Mouse (Mus musculus) c-Kit-positive CD71-positive TER-119-positive erythroid progenitor cells, embryonic 14.5 days (primary cell): ENCODE results near the gene Gm9758.
"Not testable (repeated sequence)": the region's sequence is repeated elsewhere in the genome, so short reads cannot be mapped to it uniquely, and the experiment has no call there.

ENCODE experiments used
- DNase-seq: peaks from one replicate; pipeline ENCODE4 v3.0.0-alpha.2; 2013; ENCODE audit warnings: low spot score

Gm9758 gene

GRCm38 (mm10) chr5:14914799-14915198, at the start of gene Gm9758:
TSS of gene Gm9758 (minus strand) at chr5:14914899.
- not testable (repeated sequence) for DNase-seq

- DNase-seq = not testable (repeated sequence)
These were observed 49.1 kb upstream of the Gm9758 start for GRCm38 (mm10) chr5:14963821-14964220.

GRCm38 (mm10) chr5:14961502-14961901, 46.8 kb upstream of the Gm9758 start:
- not testable (repeated sequence) for DNase-seq

GRCm38 (mm10) chr5:14955928-14956706, 41.4 kb upstream of the Gm9758 start:
- DNase-seq = not testable (repeated sequence)

- DNase-seq = not testable (repeated sequence)
These were observed 38.9 kb upstream of the Gm9758 start for GRCm38 (mm10) chr5:14953587-14953986.

GRCm38 (mm10) chr5:14952749-14953148, 38.0 kb upstream of the Gm9758 start:
- DNase-seq = not testable (repeated sequence)

GRCm38 (mm10) chr5:14951822-14952221, 37.1 kb upstream of the Gm9758 start:
- DNase-seq = not testable (repeated sequence)

- not testable (repeated sequence) for DNase-seq
These were observed 32.9 kb upstream of the Gm9758 start for GRCm38 (mm10) chr5:14947482-14948198.

GRCm38 (mm10) chr5:14945524-14945923, 30.8 kb upstream of the Gm9758 start:
- not testable (repeated sequence) for DNase-seq

GRCm38 (mm10) chr5:14941043-14941442, 26.3 kb upstream of the Gm9758 start:
- not testable (repeated sequence) for DNase-seq

GRCm38 (mm10) chr5:14938329-14938728, 23.6 kb upstream of the Gm9758 start, which contains the start of gene Speer4e:
TSS of gene Speer4e (minus strand) at chr5:14938429.
- not testable (repeated sequence) for DNase-seq

- DNase-seq = not testable (repeated sequence)
These were observed 19.0 kb upstream of the Gm9758 start for GRCm38 (mm10) chr5:14933721-14934120.

- DNase-seq = not testable (repeated sequence)
These were observed 12.3 kb upstream of the Gm9758 start for GRCm38 (mm10) chr5:14927047-14927446.

GRCm38 (mm10) chr5:14914361-14914760, 338 bp downstream of the Gm9758 start:
- DNase-seq = not testable (repeated sequence)

- not testable (repeated sequence) for DNase-seq
These were observed 11.2 kb downstream of the Gm9758 start for GRCm38 (mm10) chr5:14903539-14903938.

GRCm38 (mm10) chr5:14892242-14892641, 22.5 kb downstream of the Gm9758 start:
- DNase-seq = no peak

- not testable (repeated sequence) for DNase-seq
These were observed 29.4 kb downstream of the Gm9758 start for GRCm38 (mm10) chr5:14885291-14885690.
